Mouse (Mus musculus): Measurements from ENCODE around the gene Six5.

Gene Six5

GRCm38 (mm10) chr7:19075723-19076585 lies 18.4 kb upstream of the Six5 start, which contains the start of gene Dmwd:
Gene Dmwd (plus strand): TSS chr7:19076227.
- DNase-seq (ENCODE audit: extremely low read depth, low read depth, low spot score) = no peak

- no peak for DNase-seq (ENCODE audit: extremely low read depth, low read depth, low spot score)
These were observed 17.8 kb upstream of the Six5 start for GRCm38 (mm10) chr7:19076586-19076991.

- no peak for DNase-seq (ENCODE audit: extremely low read depth, low read depth, low spot score)
These were observed 16.6 kb upstream of the Six5 start for GRCm38 (mm10) chr7:19077761-19078160.

- DNase-seq (ENCODE audit: extremely low read depth, low read depth, low spot score) = no peak
These were observed 15.7 kb upstream of the Six5 start for GRCm38 (mm10) chr7:19078732-19079131.

- no peak for DNase-seq (ENCODE audit: extremely low read depth, low read depth, low spot score)
These were observed 13.9 kb upstream of the Six5 start for GRCm38 (mm10) chr7:19080451-19080950.

GRCm38 (mm10) chr7:19082171-19082570 lies 12.2 kb upstream of the Six5 start:
- DNase-seq (ENCODE audit: extremely low read depth, low read depth, low spot score) = no peak

GRCm38 (mm10) chr7:19083096-19083495 lies 11.3 kb upstream of the Six5 start:
- no peak for DNase-seq (ENCODE audit: extremely low read depth, low read depth, low spot score)

- no peak for DNase-seq (ENCODE audit: extremely low read depth, low read depth, low spot score)
These were observed 10.7 kb upstream of the Six5 start, which contains the start of gene Dmpk for GRCm38 (mm10) chr7:19083701-19084100. Gene Dmpk (plus strand): TSS chr7:19083849.

GRCm38 (mm10) chr7:19084277-19084771 lies 10.1 kb upstream of the Six5 start:
- DNase-seq (ENCODE audit: extremely low read depth, low read depth, low spot score) = no peak

- DNase-seq (ENCODE audit: extremely low read depth, low read depth, low spot score) = no peak
These were observed 9.4 kb upstream of the Six5 start for GRCm38 (mm10) chr7:19084921-19085473.

- no peak for DNase-seq (ENCODE audit: extremely low read depth, low read depth, low spot score)
These were observed 8.9 kb upstream of the Six5 start for GRCm38 (mm10) chr7:19085495-19085894.

GRCm38 (mm10) chr7:19086042-19086441 lies 8.4 kb upstream of the Six5 start:
- DNase-seq (ENCODE audit: extremely low read depth, low read depth, low spot score) = no peak

- DNase-seq (ENCODE audit: extremely low read depth, low read depth, low spot score) = no peak
These were observed 7.6 kb upstream of the Six5 start for GRCm38 (mm10) chr7:19086760-19087159.

GRCm38 (mm10) chr7:19088813-19089212 lies 5.6 kb upstream of the Six5 start:
- no peak for DNase-seq (ENCODE audit: extremely low read depth, low read depth, low spot score)

- no peak for DNase-seq (ENCODE audit: extremely low read depth, low read depth, low spot score)
These were observed 2.5 kb upstream of the Six5 start for GRCm38 (mm10) chr7:19091913-19092312.

GRCm38 (mm10) chr7:19092381-19093173 lies 1.8 kb upstream of the Six5 start:
- no peak for DNase-seq (ENCODE audit: extremely low read depth, low read depth, low spot score)

- no peak for DNase-seq (ENCODE audit: extremely low read depth, low read depth, low spot score)
These were observed 1.2 kb upstream of the Six5 start for GRCm38 (mm10) chr7:19093174-19093521.

GRCm38 (mm10) chr7:19093537-19094385 lies 633 bp upstream of the Six5 start:
- DNase-seq (ENCODE audit: extremely low read depth, low read depth, low spot score) = no peak

- no peak for DNase-seq (ENCODE audit: extremely low read depth, low read depth, low spot score)
These were observed 694 bp downstream of the Six5 start for GRCm38 (mm10) chr7:19094826-19095750.

Measured in fat pad, adult 2 months (tissue).